Mouse (Mus musculus): ENCODE measurements at regions not wholly inside any gene's neighbourhood (a gene's known extent, or its start where the extent isn't known, plus 50 kb on each side); places are given as distances from the start of the nearest gene placed in this dataset.
"Not testable (repeated sequence)": the region's sequence is repeated elsewhere in the genome, so short reads cannot be mapped to it uniquely, and the experiment has no call there.

DNA sequence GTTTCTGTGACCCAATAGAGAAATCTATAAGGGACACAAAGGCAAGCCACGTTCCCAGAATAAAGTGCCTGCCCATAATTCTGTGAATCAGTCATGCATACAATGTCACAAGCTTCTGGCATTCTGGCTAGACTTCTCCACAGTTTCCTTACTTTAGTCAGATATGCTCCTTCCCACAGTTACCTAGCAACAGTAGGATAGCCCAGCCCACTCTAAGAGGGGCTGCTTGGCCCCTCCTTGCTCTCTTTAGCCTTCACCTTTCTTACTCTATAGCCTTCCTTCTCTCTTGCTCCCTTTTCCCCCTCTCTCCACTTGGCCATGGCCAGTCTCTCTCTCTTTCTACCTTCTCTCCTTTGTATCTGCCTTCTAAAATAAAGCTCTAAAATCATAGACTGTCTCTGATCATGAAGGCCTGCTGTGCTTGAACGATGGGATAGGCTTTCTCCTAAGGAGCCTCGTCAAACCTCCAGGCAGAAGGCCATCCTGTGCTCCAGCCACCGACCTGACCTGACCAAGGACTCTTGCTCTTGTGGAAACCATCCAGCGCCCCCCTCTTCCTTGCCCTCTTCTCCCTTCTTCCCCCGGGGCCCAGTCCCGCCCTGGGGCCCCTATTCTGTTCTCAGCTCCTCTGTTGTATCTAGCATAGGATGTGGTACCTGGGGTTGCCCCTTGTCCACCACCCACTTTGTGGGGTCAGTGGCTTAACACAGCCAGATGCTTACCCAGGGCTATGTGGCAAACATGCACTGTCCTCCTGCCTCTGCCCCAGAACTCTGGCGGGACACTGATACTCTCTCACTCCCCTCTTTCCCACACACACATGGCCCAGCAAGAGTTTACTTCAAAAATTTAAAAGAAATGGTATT, 1723.8 kb upstream of the Igfbp7 start:
- no peak for DNase-seq (ENCODE audit: low spot score in 2 of 2)

DNA sequence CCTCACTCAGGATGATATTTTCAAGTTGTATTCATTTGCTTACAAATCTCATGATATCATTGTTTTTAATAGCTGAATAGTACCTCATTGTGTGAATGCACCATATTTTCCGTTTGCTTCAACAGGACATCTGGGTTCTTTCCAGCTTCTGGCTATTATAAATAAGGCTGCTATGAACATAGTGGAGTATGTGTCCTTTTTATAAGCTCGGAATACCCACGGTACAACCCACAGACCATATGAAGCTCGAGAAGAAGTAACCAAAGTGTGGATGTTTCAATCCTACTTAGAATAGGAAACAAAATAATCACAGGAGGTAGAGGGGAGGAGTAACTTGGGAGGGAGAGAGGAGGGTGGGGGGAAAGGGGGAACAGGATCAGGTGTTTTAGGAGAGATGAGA, 1675.3 kb upstream of the Igfbp7 start:
- DNase-seq (ENCODE audit: low spot score in 2 of 2) = peak in 1 of 2 experiments; percentile 13

DNA sequence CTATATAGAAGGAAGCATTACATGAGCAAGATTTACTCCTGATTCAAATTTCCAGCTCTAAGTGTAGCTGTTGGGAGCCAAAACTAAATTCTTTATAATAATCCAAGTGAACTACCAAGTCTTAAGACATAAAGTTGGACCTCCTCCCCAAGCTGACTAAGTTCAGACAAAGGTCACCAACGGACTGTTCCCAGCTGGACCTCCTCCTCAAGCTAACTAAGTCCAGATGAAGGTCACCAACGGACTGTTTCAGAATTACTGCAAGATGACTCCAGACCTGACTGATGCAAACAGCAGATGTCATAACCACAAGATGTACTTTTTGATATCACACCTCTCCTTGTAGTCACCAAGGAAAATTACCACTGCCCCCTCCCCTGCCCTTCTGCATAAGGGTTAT, 1652.0 kb upstream of the Igfbp7 start:
- not testable (repeated sequence) for DNase-seq (ENCODE audit: low spot score in 2 of 2)

All from frontal cortex, postnatal 36 days (tissue).